ENCODE assay signal across 21 mouse cellular contexts in genomic region chr16:96842829-96843360, GRCm38 (mm10).
A peak's percentile ranks its signal among the peaks of the same experiment; 100 is the strongest.
DNase-seq lines count a peak whose midpoint lies in the region; ATAC-seq and TF ChIP-seq lines count a peak whose summit lies in the region.
"Had no signal": no experiment of that assay in that cellular context is flagged by ENCODE, and none has a peak within 500 bp of the region (broad histone marks: within the 10 kb centered on the region; RNA-seq: fewer than 3 reads in every experiment).

No protein-coding gene starts in this region.

- H3K4me1 ChIP-seq in bone marrow macrophage, adult 2 months (ENCODE audit: control insufficient read depth, insufficient read depth, low read length), result peaks cover 23% of the 10 kb centered on the region
- H3K4me1 ChIP-seq in forebrain, embryonic 14.5 days (ENCODE audit: control insufficient read depth, insufficient read depth, low read length), result peaks cover 37% of the 10 kb centered on the region
- no peaks in the 10 kb centered on the region for H3K4me1 ChIP-seq in stomach, postnatal 0 days (replicated peaks; ENCODE audit: control insufficient read depth, insufficient read depth)
- H3K4me1 ChIP-seq: heart, embryonic 12.5 days; liver, embryonic 13.5 days had no signal

- peak overlapping the region; percentile 66 for H3K27ac ChIP-seq in layer of hippocampus, adult 2 months
- peak overlapping the region; percentile 58 for H3K27ac ChIP-seq in bone marrow macrophage, adult 2 months (ENCODE audit: insufficient read depth, low read depth, low read length)
- peak overlapping the region; percentile 78 for H3K27ac ChIP-seq in forebrain, embryonic 14.5 days (ENCODE audit: low read depth, low read length)
- H3K27ac ChIP-seq in stomach, postnatal 0 days (replicated peaks), result no peak overlapping the region
- H3K27ac ChIP-seq: hindbrain, embryonic 10.5 days; left cerebral cortex, adult 2 months; liver, embryonic 13.5 days had no signal

- WGBS in forebrain, embryonic 14.5 days, result 98% methylated on average over 3 of the region's 3 CpGs
- 88% methylated on average over 3 of the region's 3 CpGs for WGBS in stomach, postnatal 0 days

- ATAC-seq in forebrain, embryonic 14.5 days, result no peak
- ATAC-seq in megakaryocyte progenitor cell, adult 5-6 weeks (replicated peaks; ENCODE audit: poor library complexity), result peak; percentile 37; the same call in 1 of the 2 replicates
- no peak for ATAC-seq in stomach, postnatal 0 days (ENCODE audit: low FRiP score, low TSS enrichment)
- ATAC-seq: intestine, postnatal 0 days had no signal

- no peak overlapping the region for H3K4me3 ChIP-seq in layer of hippocampus, adult 2 months
- H3K4me3 ChIP-seq in bone marrow macrophage, adult 2 months (ENCODE audit: insufficient read depth, low read length), result no peak overlapping the region
- no peak overlapping the region for H3K4me3 ChIP-seq in forebrain, embryonic 14.5 days (ENCODE audit: low read depth, low read length)
- H3K4me3 ChIP-seq in stomach, postnatal 0 days (ENCODE audit: low read depth, low read length), result no peak overlapping the region
- H3K4me3 ChIP-seq: heart, embryonic 12.5 days; hindbrain, embryonic 10.5 days; left cerebral cortex, adult 2 months; liver, embryonic 13.5 days; megakaryocyte, embryonic 14.5 days had no signal

- H3K9ac ChIP-seq in forebrain, embryonic 14.5 days (ENCODE audit: low read length), result no peak overlapping the region
- H3K9ac ChIP-seq in stomach, postnatal 0 days (ENCODE audit: low read length), result no peak overlapping the region
- H3K9ac ChIP-seq: heart, embryonic 12.5 days; liver, embryonic 13.5 days had no signal

- no peaks in the 10 kb centered on the region for H3K27me3 ChIP-seq in forebrain, embryonic 14.5 days (replicated peaks; ENCODE audit: control insufficient read depth, insufficient read depth, low read length)
- H3K27me3 ChIP-seq in stomach, postnatal 0 days (ENCODE audit: control insufficient read depth, insufficient read depth, low read length), result no peaks in the 10 kb centered on the region
- H3K27me3 ChIP-seq: heart, embryonic 12.5 days; liver, embryonic 13.5 days; megakaryocyte, embryonic 14.5 days had no signal

- no peaks in the 10 kb centered on the region for H3K9me3 ChIP-seq in forebrain, embryonic 14.5 days (replicated peaks; ENCODE audit: control insufficient read depth, low read length)
- no peaks in the 10 kb centered on the region for H3K9me3 ChIP-seq in stomach, postnatal 0 days (ENCODE audit: control insufficient read depth, low read length)
- H3K9me3 ChIP-seq: heart, embryonic 12.5 days; hindbrain, embryonic 10.5 days; liver, embryonic 13.5 days; megakaryocyte, embryonic 14.5 days had no signal

- no peak overlapping the region for H3K4me2 ChIP-seq in forebrain, embryonic 14.5 days (ENCODE audit: low read length)
- no peak overlapping the region for H3K4me2 ChIP-seq in stomach, postnatal 0 days (replicated peaks; ENCODE audit: low read depth)
- H3K4me2 ChIP-seq: heart, embryonic 12.5 days; liver, embryonic 13.5 days had no signal

- TF ChIP-seq CTCF in layer of hippocampus, adult 2 months (conservative IDR thresholded peaks at IDR 0.05), result no peak
- TF ChIP-seq CTCF in bone marrow macrophage, adult 2 months (IDR thresholded peaks at IDR 0.05; ENCODE audit: low read depth, low read length), result no peak
- TF ChIP-seq CTCF in stomach, postnatal 0 days (IDR thresholded peaks at IDR 0.05; ENCODE audit: low read depth), result no peak

- H3K36me3 ChIP-seq in forebrain, embryonic 14.5 days (ENCODE audit: control insufficient read depth, insufficient read depth, low read length), result no peaks in the 10 kb centered on the region
- no peaks in the 10 kb centered on the region for H3K36me3 ChIP-seq in stomach, postnatal 0 days (ENCODE audit: control insufficient read depth, insufficient read depth, low read length)
- H3K36me3 ChIP-seq: heart, embryonic 12.5 days; hindbrain, embryonic 10.5 days; liver, embryonic 13.5 days had no signal

- no peak for TF ChIP-seq POLR2A in bone marrow macrophage, adult 2 months (IDR thresholded peaks at IDR 0.05; ENCODE audit: borderline replicate concordance, low read depth, low read length)

- DNase-seq in layer of hippocampus, adult 2 months (ENCODE audit: low spot score in 2 of 2), result no peak
- no peak for DNase-seq in layer of hippocampus, adult 8-10 months (ENCODE audit: low spot score in 2 of 2)
- DNase-seq in forebrain, embryonic 14.5 days (ENCODE audit: low spot score), result peak; percentile 40
- no peak for DNase-seq in embryo, embryonic 10 days (ENCODE audit: low spot score)
- DNase-seq in stomach, postnatal 0 days (ENCODE audit: low spot score), result no peak
- DNase-seq: adrenal gland, postnatal 10 days; cerebellum, adult 11-12 months; gastrocnemius, postnatal 10 days; heart, adult 11 months; heart, postnatal 10 days; kidney, postnatal 4 days; liver, embryonic 13.5 days; lung, adult 2 months; lung, postnatal 14 days had no signal

- no peak for TF ChIP-seq EP300 in stomach, postnatal 0 days (optimal IDR thresholded peaks at IDR 0.05)
